Mouse (Mus musculus) forelimb bud, embryonic 11.5 days (tissue): ENCODE measurements at regions not wholly inside any gene's neighbourhood (a gene's known extent, or its start where the extent isn't known, plus 50 kb on each side); places are given as distances from the start of the nearest gene placed in this dataset.
A peak's percentile ranks its signal among the peaks of the same experiment; 100 is the strongest.

Experiments
- DNase-seq: peaks from one replicate; pipeline ENCODE4 v3.0.0-alpha.2; 2012; ENCODE audit warnings: low read depth, low spot score

DNA sequence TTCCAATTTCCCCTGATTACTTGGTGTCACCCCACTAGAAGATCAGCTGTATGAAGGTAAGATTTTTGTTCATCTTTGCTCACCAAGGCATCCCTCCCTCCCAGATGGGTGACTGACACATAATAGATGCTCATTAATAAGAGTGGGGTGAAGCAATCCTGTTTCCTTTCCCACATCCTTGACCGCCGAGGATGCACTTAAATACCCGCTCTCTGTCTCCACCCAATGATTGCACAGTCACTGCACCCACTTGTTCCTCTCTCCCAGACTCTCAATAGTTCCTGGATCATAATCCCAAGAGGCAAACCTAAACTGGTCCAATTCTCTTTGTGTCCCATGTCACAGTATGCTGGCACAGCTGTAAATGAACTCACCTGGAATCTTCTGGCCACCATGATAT is 86.4 kb upstream of the Ccn6 start:
- no peak for DNase-seq

DNA sequence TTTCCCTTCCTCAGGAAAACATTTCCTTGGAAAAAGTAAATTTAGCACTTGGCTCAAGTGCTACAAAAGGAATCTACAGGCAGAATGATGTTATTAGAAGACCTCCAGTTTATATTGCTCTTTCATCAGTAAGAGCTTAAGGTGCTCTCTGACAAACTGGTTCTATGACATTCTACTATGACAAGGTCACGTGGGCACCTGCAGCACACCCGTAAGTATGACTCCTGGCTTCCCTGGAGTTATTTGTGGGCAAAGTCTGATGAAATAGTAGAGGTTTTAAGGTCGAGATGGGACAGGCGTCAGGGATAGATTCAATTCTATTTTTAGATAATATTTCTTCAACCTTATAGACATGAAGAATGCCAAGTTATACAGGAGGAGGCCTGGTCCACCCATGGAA is 84.9 kb upstream of the Ccn6 start:
- DNase-seq, result no peak

DNA sequence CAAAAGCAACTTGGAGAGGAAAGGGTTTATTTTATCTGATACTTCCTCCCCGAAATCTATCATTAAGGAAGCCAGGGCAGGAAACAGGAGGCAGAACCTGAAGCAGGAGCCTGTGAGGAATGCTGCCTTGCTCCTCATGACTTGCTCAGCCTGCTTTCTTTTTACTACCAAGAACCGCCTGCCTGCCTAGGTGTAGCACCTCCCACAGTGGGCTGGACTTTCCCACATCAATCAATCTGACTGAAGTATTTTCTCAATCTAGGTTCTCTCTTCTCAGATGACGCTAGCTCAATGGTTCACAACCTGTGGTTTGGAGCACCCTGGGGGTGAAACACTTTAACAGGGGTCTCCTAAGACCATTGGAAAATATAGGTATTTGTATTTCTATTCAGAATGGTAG is 83.4 kb upstream of the Ccn6 start:
- DNase-seq, result no peak

DNA sequence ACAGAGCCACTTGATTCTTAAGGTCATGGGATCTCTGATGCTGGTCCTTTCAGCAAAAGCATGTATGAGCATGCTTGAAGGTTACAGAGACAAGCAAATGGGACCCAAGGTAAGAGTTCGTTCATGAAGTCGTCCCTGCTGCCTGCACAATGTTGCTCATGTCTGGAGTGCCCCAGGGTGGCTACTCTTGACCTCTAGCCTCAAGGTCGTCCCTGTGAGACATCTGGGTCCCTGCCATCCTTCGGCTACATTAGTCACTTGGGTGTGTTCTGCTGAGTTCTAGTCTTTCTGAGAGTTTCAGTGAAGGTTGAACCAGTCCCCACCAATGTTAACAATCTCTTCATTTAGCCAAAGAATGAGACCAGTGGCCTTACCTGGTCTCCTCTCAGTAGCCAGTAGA is 81.5 kb upstream of the Ccn6 start:
- no peak for DNase-seq

- DNase-seq, result no peak
Measured at GRCm38 (mm10) chr10:39244061-39244460, 80.5 kb upstream of the Ccn6 start.

DNA sequence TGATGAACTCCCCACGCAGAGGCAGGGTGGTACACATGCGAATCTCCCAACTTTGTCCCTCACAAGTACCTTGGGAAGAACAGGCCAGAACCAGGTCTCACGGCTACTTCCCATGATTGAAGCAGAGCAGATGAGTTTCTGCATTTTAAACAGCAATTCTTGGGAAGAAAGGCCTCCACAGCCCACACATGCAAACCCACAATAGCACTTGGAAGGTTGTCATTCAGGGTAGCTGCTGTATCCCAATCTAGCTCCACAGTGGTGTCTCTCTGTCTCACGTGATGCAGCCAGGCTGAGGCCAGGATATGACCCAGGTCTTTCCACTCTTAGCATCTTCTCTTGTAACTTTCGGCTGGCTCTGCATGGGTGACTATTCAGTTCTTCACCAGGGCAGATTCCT is 78.8 kb upstream of the Ccn6 start:
- no peak for DNase-seq

DNA sequence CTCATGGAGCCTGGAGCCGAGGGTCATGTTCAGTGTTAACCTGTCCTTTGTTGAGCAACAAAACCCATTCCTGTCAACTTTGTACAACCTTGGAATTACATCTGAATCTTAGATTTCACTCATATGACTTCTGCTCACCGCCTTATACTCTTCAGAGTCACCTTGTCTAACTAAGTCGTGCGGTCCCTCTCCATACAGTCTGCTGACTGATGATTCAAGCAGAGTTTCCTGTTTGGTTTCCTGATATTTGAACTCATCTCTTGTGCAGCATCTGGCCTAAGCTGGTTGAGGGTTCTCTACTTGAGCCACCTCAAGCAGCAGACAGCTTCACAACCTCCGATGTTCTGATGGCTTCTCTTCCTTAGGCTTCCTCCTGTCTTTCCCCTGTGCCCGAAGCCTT is 78.3 kb upstream of the Ccn6 start:
- no peak for DNase-seq

DNA sequence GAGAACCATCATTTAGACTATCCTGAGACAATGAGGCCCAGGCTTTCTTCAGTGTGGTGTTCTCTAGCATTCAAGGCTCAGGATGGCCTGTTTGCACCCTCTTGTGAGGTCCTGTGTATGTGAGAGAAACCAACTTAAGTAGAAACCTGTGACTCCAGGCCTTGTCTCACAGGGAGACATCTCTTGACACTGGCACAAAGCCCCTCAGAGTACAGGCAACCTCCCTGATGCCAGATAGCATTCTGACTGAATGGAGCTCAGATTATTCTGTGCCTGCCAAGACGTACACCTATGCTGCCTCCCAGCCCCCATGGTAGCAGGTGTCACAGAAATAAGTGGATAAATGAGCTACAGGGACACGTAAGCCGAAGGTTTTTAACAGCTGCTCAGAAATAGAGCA is 77.9 kb upstream of the Ccn6 start:
- DNase-seq, result no peak

DNA sequence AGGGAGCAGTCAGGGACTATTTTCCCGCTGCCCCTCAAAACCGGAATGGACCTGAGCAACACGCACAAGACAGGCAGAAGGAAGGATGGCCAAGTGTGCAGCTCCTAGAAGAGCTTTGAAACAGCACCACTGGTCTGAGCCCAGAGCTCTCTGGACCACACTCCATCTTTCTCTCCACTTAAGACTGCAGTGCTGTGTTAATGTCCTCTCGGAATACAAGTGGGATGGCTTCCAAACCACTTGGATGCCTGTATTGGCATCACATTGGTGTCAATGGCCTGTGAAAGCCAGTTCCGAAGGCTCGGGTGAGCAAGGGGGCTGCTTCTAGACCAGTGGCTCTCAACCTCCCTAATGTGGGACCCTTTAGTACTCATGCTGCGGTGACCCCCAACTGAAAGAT is 77.4 kb upstream of the Ccn6 start:
- DNase-seq, result no peak

DNA sequence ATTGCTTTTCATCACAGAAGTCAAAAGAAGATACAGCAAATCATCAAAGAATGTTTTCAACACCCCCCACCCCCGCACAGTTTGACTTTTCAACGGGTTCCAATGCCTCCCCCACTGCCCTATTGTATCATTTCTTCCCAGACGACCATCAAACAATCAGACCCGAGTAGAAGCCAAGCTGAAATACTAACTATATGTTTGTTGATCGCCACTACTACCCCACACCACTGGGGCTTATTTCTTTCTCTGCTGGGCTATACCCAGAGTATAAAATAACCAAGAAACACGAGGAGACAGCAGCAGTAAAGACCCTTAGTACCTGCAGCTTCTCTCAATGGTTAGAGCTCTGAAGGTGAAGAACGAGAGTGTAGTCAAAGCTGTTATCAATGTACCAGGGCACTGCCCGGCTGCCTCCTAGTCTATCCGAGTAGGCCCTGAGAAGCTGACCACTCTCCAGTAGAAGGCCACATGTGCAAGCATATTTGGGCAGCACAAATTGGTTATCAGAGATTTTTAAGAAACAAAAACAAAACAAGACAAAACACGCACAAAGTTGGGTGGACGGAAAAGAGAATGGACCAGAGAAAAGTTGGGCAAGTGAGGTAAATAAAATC is 76.7 kb upstream of the Ccn6 start:
- no peak for DNase-seq

- peak; percentile 90 for DNase-seq
Measured at GRCm38 (mm10) chr10:39239498-39240177, 76.0 kb upstream of the Ccn6 start.

DNA sequence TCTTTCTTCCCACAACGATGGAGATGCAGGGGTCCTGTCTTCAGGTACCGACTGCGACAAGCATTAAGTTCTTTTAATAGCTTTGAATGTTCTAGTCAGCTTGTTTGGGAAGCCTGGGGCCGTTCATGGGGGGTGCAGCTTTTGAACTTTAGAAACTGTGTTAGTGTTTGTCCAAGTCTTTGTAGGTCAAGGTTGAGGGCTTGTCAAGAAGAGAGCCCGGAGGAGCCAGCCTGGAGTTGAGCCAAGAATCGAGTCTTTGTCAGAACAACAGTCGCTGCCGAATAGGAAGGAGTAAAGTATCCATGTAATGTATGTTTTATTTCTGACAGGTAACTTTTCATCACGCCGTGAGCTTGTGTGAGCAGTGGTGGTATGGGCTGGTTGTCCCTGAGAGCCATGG is 75.0 kb upstream of the Ccn6 start:
- DNase-seq, result no peak

GRCm38 (mm10) chr10:39237549-39237948 is 74.0 kb upstream of the Ccn6 start:
- no peak for DNase-seq

- no peak for DNase-seq
Measured at GRCm38 (mm10) chr10:39233926-39234450, 70.4 kb upstream of the Ccn6 start.

GRCm38 (mm10) chr10:39233191-39233590 is 69.6 kb upstream of the Ccn6 start:
- no peak for DNase-seq

DNA sequence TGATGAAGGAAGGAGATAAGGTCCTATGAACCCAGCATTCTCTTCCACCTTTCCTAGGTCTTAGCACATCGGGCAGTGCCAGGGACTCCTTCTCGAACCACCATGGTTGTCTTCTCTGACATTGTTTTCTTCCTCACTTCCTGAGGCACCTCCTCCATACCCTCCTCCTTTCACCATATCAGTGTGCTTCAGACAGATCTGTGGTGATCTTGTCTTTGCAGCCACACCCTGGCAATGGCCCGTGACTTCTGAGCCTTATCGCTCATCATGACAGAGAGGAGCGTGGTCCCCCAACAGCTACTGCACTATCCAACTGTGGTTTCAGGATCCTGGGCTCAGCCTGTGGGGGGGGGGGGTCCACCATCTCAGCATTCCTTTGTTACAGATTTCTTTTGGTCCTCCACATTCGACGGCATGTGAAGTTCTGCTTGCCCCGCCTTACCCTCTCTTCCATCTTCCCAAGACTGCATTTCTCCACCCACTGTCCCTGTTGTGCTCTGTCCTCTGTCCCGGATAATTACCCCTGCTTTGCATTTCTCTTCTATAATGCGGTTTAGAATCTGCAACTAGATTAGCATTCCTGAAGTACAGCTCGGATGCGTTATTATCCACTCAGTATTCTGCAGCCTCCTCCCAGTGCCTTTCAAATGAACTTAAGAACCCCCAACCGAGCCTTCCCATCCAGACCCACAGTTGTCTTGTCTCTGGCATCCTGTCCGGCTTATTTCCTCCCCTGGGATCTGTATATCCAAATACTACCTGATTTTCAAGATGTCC is 67.2 kb upstream of the Ccn6 start:
- no peak for DNase-seq

DNA sequence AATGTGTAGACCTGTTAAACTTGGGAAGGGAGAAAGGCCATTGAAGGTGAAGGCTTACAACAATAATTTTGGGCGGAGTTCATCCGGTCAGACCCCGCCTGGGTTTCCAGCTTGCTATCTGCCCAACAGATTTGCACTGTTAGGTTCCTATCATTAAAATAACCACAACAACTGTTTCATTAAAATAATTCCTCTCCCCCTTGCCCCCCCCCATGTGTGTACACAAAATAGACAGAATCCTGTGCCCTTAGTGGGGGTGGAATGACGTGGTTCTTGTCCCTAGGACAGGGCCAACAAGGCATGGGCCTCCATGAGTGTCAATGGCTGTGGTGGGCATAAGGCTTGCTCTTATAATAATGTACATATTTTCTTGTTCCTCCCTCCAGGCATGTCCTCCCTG is 65.6 kb upstream of the Ccn6 start:
- no peak for DNase-seq

GRCm38 (mm10) chr10:39228027-39228426 is 64.4 kb upstream of the Ccn6 start:
- DNase-seq, result no peak

- peak; percentile 43 for DNase-seq
Measured at GRCm38 (mm10) chr10:39227499-39227942, 63.9 kb upstream of the Ccn6 start.

- peak; percentile 80 for DNase-seq
Measured at GRCm38 (mm10) chr10:39226518-39226917, 62.9 kb upstream of the Ccn6 start.

GRCm38 (mm10) chr10:39224449-39225094 is 61.0 kb upstream of the Ccn6 start:
- no peak for DNase-seq

- no peak for DNase-seq
Measured at GRCm38 (mm10) chr10:39221028-39221427, 57.4 kb upstream of the Ccn6 start.
